Mouse (Mus musculus): ENCODE measurements around the gene Tmem268. TPM values are rescaled to one million over a fixed set of nuclear protein-coding genes. Genes with fewer than 3 reads are reported as not detected.

Gene Tmem268
- polyA plus RNA-seq, 1 experiment, result 19.5 TPM

DNA sequence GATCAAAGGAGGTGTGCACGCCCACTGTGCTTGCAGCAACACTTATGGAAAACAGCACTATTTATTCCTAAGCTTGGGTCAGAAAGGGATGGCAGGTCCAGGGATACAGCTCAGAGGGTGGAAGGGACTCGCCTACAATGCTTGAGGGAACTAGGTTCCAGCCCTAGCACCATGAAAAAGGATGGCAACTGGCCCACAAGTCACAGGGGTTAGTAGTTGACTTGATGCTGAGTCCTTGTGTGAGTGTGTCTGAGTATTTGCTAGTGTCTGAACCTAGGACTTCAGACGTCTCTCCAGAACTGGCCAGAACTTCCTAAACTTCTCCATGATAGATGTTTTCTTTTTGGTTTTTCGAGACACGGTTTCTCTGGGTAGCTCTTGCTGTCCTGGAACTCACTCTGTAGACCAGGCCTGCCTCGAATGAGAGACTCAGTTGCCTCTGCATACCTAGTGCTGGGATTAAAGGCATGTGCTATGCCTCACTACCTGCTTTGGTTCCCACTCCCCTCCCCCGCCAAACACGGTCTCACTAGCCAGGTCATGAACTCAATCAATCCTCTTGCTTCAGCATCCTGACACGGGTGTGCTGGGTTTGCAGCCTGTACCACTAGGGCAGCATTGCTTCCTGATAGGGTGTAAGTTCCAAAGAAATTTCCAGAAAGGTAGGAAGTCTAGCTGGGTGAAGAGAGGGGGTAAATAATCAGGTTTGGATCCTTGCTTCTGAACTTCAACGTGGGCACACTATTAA lies 14.7 kb upstream of the Tmem268 start:
- Histone ChIP-seq H3K79me2 (ENCODE audit: control insufficient read depth, insufficient read depth) (peaks cover 39% of the 10 kb centered on the region), H3ac (ENCODE audit: control insufficient read depth, insufficient read length) (peak overlapping the region; percentile 51), H3K27me3 (ENCODE audit: control insufficient read depth, insufficient read depth, insufficient read length) (no peaks in the 10 kb centered on the region), H3K4me2 (ENCODE audit: low read depth) (peak overlapping the region; percentile 63), H3K36me3 (ENCODE audit: control insufficient read depth, insufficient read depth) (peaks cover 4% of the 10 kb centered on the region), H3K4me3 (peak overlapping the region; percentile 86)
- TF ChIP-seq CEBPB (IDR thresholded peaks at IDR 0.05; ENCODE audit: insufficient read depth, poor library complexity, severe bottlenecking) (no peak), MYOD1 (IDR thresholded peaks at IDR 0.05; ENCODE audit: control insufficient read depth in 1 of 3, insufficient read length in 2 of 3, low read depth in 2 of 3) (no peak), E2F4 (IDR thresholded peaks at IDR 0.05; ENCODE audit: insufficient read depth) (no peak), SRF (IDR thresholded peaks at IDR 0.05; ENCODE audit: control insufficient read depth, insufficient read length, low read depth) (no peak), USF1 (IDR thresholded peaks at IDR 0.05; ENCODE audit: low read depth) (no peak), TCF3 (IDR thresholded peaks at IDR 0.05; ENCODE audit: insufficient read length, low read depth) (no peak), POLR2A (IDR thresholded peaks at IDR 0.05; ENCODE audit: insufficient read length, low read depth) (no peak), MYOG (IDR thresholded peaks at IDR 0.05; ENCODE audit: control insufficient read depth in 1 of 3, insufficient read depth in 1 of 3, insufficient read length in 2 of 3, low read depth in 2 of 3) (no peak)

GRCm38 (mm10) chr4:63544494-63545230 lies 13.9 kb upstream of the Tmem268 start, which contains the start of gene Atp6v1g1:
TSS of gene Atp6v1g1 (plus strand) at chr4:63544772.
- H3K4me3 ChIP-seq, result peak within 1 kb of the TSS; percentile 86
- TF ChIP-seq USF1 (IDR thresholded peaks at IDR 0.05; ENCODE audit: low read depth), result peak; percentile 93
- peak; percentile 72 for TF ChIP-seq POLR2AphosphoS2 (IDR thresholded peaks at IDR 0.05; ENCODE audit: insufficient read length, low read depth)
- TF ChIP-seq POLR2A (IDR thresholded peaks at IDR 0.05; ENCODE audit: insufficient read length, low read depth), result peak; percentile 57
- no peak for TF ChIP-seq MYOG (IDR thresholded peaks at IDR 0.05; ENCODE audit: control insufficient read depth in 1 of 3, insufficient read depth in 1 of 3, insufficient read length in 2 of 3, low read depth in 2 of 3)
- TF ChIP-seq CEBPB (IDR thresholded peaks at IDR 0.05; ENCODE audit: insufficient read depth, poor library complexity, severe bottlenecking), result peak; percentile 44; the same call in 1 of the 2 replicates
- H3ac ChIP-seq (ENCODE audit: control insufficient read depth, insufficient read length), result peak within 1 kb of the TSS; percentile 51
- H3K36me3 ChIP-seq (ENCODE audit: control insufficient read depth, insufficient read depth), result peaks cover 11% of the 10 kb centered on the region
- peak within 1 kb of the TSS; percentile 96 for H3K4me2 ChIP-seq (ENCODE audit: low read depth)
- no peaks in the 10 kb centered on the region for H3K27me3 ChIP-seq (ENCODE audit: control insufficient read depth, insufficient read depth, insufficient read length)
- peaks cover 46% of the 10 kb centered on the region for H3K79me2 ChIP-seq (ENCODE audit: control insufficient read depth, insufficient read depth)

DNA sequence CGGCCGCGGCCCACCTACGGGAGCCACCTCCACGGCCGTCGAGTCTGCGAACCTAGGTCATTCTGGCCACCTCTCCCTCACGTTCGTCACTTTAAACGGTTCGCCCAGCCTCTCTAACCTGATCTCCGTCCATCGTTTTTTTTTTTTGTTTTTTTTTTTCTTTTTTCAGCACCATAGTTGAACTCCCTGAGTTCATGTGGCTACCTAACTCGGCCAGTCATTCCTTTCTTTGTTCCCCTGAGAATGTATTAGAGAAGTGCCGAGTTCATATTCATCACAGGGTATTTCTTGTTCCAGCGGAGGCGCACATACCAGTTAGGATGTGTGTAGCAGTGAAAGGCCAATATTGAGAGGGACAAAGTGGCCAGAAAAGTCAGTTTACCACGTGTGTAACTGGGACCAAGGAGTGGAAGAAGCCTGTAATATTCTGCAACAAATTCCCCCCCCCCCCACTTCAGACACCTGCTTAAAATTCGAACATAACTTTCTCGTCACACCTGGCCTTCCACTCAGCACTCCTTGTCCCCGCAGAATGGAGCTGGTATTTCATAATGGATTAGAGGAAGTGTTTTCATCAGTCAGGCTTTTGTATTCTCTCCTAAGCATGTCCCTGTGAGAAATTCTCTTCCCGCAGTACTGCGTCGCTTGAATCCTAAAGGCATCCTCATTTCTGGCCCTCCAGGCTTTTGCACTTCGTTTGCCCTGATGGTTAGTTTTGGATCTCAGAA lies 13.2 kb upstream of the Tmem268 start:
- Histone ChIP-seq H3K79me2 (ENCODE audit: control insufficient read depth, insufficient read depth) (peaks cover 47% of the 10 kb centered on the region), H3ac (ENCODE audit: control insufficient read depth, insufficient read length) (peak overlapping the region; percentile 51), H3K27me3 (ENCODE audit: control insufficient read depth, insufficient read depth, insufficient read length) (no peaks in the 10 kb centered on the region), H3K36me3 (ENCODE audit: control insufficient read depth, insufficient read depth) (peaks cover 15% of the 10 kb centered on the region), H3K4me2 (ENCODE audit: low read depth) (peak overlapping the region; percentile 96), H3K4me3 (peak overlapping the region; percentile 86)
- TF ChIP-seq REST (IDR thresholded peaks at IDR 0.05; ENCODE audit: insufficient read depth, insufficient read length) (no peak), USF1 (IDR thresholded peaks at IDR 0.05; ENCODE audit: low read depth) (no peak), POLR2AphosphoS2 (IDR thresholded peaks at IDR 0.05; ENCODE audit: insufficient read length, low read depth) (no peak), SRF (IDR thresholded peaks at IDR 0.05; ENCODE audit: control insufficient read depth, insufficient read length, low read depth) (no peak), MYOG (IDR thresholded peaks at IDR 0.05; ENCODE audit: control insufficient read depth in 1 of 3, insufficient read depth in 1 of 3, insufficient read length in 2 of 3, low read depth in 2 of 3) (no peak), MAX (IDR thresholded peaks at IDR 0.05; ENCODE audit: low read depth) (no peak), POLR2A (IDR thresholded peaks at IDR 0.05; ENCODE audit: insufficient read length, low read depth) (no peak)

DNA sequence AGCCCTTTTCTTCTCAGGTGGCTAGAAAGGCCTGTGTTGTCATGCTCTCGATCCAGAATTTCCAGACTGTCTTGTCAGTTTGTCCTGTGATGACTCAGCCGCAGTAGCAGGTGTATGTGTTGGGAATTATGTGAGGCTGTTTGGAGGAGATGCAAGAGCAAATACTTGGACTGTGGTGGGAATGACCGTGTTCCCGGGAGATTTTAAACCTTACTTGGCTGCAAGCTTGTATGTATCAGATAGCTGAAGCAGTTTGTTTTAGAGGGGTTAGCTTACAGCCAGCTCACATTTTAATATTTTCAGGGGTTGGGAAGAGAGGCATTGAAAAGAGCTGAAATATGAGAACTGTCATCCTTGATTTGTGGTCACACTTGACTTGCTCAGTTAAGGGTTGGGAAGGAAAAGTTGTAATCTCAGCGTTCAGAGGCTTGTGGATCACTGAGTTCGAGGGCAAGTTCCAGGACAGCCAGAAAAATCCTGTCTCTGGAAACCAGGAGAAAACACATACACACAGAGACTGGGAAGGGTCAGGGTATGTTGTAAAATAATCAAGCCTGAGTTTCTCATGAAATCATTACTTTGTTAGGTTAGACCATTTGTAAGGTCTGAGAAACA lies 12.0 kb upstream of the Tmem268 start:
- peaks cover 47% of the 10 kb centered on the region for H3K79me2 ChIP-seq (ENCODE audit: control insufficient read depth, insufficient read depth)
- no peaks in the 10 kb centered on the region for H3K27me3 ChIP-seq (ENCODE audit: control insufficient read depth, insufficient read depth, insufficient read length)
- H3ac ChIP-seq (ENCODE audit: control insufficient read depth, insufficient read length), result no peak overlapping the region
- H3K4me3 ChIP-seq, result peak overlapping the region; percentile 86
- H3K36me3 ChIP-seq (ENCODE audit: control insufficient read depth, insufficient read depth), result peaks cover 27% of the 10 kb centered on the region
- peak overlapping the region; percentile 96 for H3K4me2 ChIP-seq (ENCODE audit: low read depth)
- peak; percentile 74 to 89 (median 85) for TF ChIP-seq MYOD1 (IDR thresholded peaks at IDR 0.05; ENCODE audit: control insufficient read depth in 1 of 3, insufficient read length in 2 of 3, low read depth in 2 of 3)
- peak in 2 of 3 experiments; percentile 67 to 69 for TF ChIP-seq MYOG (IDR thresholded peaks at IDR 0.05; ENCODE audit: control insufficient read depth in 1 of 3, insufficient read depth in 1 of 3, insufficient read length in 2 of 3, low read depth in 2 of 3)
- TF ChIP-seq E2F4 (IDR thresholded peaks at IDR 0.05; ENCODE audit: insufficient read depth), result peak; percentile 45
- no peak for TF ChIP-seq POLR2AphosphoS2 (IDR thresholded peaks at IDR 0.05; ENCODE audit: insufficient read length, low read depth)
- no peak for TF ChIP-seq TCF3 (IDR thresholded peaks at IDR 0.05; ENCODE audit: insufficient read length, low read depth)
